Mouse (Mus musculus): ENCODE data around the gene Dhcr24.

DNA sequence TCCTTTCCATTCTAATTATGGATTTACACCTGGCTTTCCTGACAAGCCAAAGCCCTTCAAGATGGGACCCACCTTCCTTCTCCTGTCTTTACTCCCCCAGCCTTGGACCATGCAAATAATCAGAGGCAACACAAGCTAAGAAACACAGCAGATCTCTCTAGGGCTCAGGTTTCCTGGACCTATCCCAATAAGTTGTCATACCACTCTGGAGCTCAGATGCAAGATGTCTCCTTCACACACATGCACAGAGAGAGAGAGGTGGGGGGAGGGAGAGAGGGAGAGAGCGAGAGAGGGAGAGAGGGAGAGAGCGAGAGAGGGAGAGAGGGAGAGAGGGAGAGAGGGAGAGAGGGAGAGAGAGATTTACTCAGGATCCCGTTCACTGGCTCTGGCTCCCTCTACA, 71.5 kb downstream of the Dhcr24 start:
- TF ChIP-seq CTCF (IDR thresholded peaks at IDR 0.05; ENCODE audit: low read depth) (no peak), EP300 (IDR thresholded peaks at IDR 0.05; ENCODE audit: low read depth) (no peak)

Measured in liver, embryonic 14.5 days (tissue).